Mouse (Mus musculus) myocyte (in vitro differentiated cells): ENCODE data around the gene Zdhhc13.

ENCODE experiments used
- E2F4 ChIP-seq: IDR thresholded peaks from one replicate; pipeline ENCODE4 v1.6.1; 2011; ENCODE audit warnings: mild to moderate bottlenecking, control low read depth, moderate library complexity; ENCODE audit not compliant: insufficient read depth
- POLR2A ChIP-seq: IDR thresholded peaks from one replicate; pipeline ENCODE4 v1.6.1; 2011; ENCODE audit warnings: low read depth, mild to moderate bottlenecking, control low read depth, moderate library complexity; ENCODE audit not compliant: insufficient read length
- POLR2AphosphoS2 ChIP-seq: IDR thresholded peaks from one replicate; pipeline ENCODE4 v1.6.1; 2011; ENCODE audit warnings: low read depth, control low read depth; ENCODE audit not compliant: insufficient read length
- REST ChIP-seq: IDR thresholded peaks from one replicate; pipeline ENCODE4 v1.6.1; 2011; ENCODE audit warnings: mild to moderate bottlenecking, control low read depth, moderate library complexity; ENCODE audit not compliant: insufficient read depth, insufficient read length
- SRF ChIP-seq: IDR thresholded peaks from one replicate; pipeline ENCODE4 v1.6.1; 2011; ENCODE audit warnings: low read depth; ENCODE audit not compliant: control insufficient read depth, insufficient read length
- USF1 ChIP-seq: IDR thresholded peaks from one replicate; pipeline ENCODE4 v1.6.1; 2011; ENCODE audit warnings: low read depth, mild to moderate bottlenecking, control low read depth, moderate library complexity

GRCm38 (mm10) chr7:48855461-48855860 is 66.7 kb downstream of the Zdhhc13 start:
- TF ChIP-seq POLR2AphosphoS2 (no peak), POLR2A (no peak), USF1 (no peak), REST (no peak), SRF (no peak), E2F4 (no peak)
